Comparison of ENCODE assay signal across 11 mouse cellular contexts in the genomic region with DNA sequence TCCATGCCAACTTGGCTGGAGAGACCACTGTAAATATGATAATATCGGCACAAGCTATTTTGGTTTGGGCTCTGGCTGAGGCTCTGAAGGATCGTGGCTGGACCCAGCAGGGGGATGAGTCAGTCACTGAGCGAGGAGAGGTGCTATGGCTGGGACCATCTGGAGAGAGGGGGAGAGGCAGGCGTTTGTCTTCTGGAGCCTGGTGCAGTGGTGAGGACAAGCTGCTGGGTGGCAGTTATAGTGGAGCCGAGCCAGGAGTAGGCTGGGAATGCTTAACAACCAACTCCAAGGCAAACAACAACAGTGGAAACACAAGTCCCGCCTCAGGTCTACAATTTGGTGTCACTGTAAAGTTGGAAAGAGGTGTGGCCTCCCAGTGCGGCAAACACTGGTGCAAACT. TPM values are rescaled to one million over a fixed set of nuclear protein-coding genes. Genes with fewer than 3 reads are reported as not detected.
DNase-seq lines count a peak whose midpoint lies in the region; ATAC-seq and TF ChIP-seq lines count a peak whose summit lies in the region.
"Had no signal": no experiment of that assay in that cellular context is flagged by ENCODE, and none has a peak within 500 bp of the region (broad histone marks: within the 10 kb centered on the region; RNA-seq: fewer than 3 reads in every experiment).

No protein-coding gene starts in this region.

- TF ChIP-seq CTCF in stomach, postnatal 0 days (IDR thresholded peaks at IDR 0.05; ENCODE audit: low read depth), result no peak

- H3K36me3 ChIP-seq in stomach, postnatal 0 days (ENCODE audit: control insufficient read depth, insufficient read depth, low read length), result no peaks in the 10 kb centered on the region
- H3K36me3 ChIP-seq: stomach, embryonic 15.5 days had no signal

- ATAC-seq in stomach, postnatal 0 days (ENCODE audit: low FRiP score, low TSS enrichment), result 0 out of 2 replicates have a peak, but pooled peaks have one; percentile 23

- H3K4me3 ChIP-seq in stomach, postnatal 0 days (ENCODE audit: low read depth, low read length), result no peak overlapping the region
- H3K4me3 ChIP-seq: stomach, embryonic 15.5 days had no signal

- H3K4me1 ChIP-seq in stomach, postnatal 0 days (replicated peaks; ENCODE audit: control insufficient read depth, insufficient read depth), result no peaks in the 10 kb centered on the region
- H3K4me1 ChIP-seq: stomach, embryonic 15.5 days had no signal

- H3K9ac ChIP-seq in stomach, postnatal 0 days (ENCODE audit: low read length), result no peak overlapping the region
- H3K9ac ChIP-seq: stomach, embryonic 15.5 days had no signal

- no peak overlapping the region for H3K27ac ChIP-seq in stomach, postnatal 0 days (replicated peaks)
- H3K27ac ChIP-seq: stomach, embryonic 15.5 days had no signal

- intact Hi-C loops in left cerebral cortex, postnatal 4 days (cut with DNase I), result no loop called here

- WGBS in stomach, postnatal 0 days, result 68% methylated on average over 7 of the region's 7 CpGs

- no peaks in the 10 kb centered on the region for H3K9me3 ChIP-seq in stomach, postnatal 0 days (ENCODE audit: control insufficient read depth, low read length)
- H3K9me3 ChIP-seq: stomach, embryonic 15.5 days had no signal

- H3K27me3 ChIP-seq in stomach, postnatal 0 days (ENCODE audit: control insufficient read depth, insufficient read depth, low read length), result no peaks in the 10 kb centered on the region
- H3K27me3 ChIP-seq: stomach, embryonic 15.5 days had no signal

- DNase-seq in left cerebral cortex, adult 11 months (ENCODE audit: low spot score), result peak; percentile 57
- no peak for DNase-seq in left cerebral cortex, postnatal 4 days
- DNase-seq in cerebellum, postnatal 25 days, result peak; percentile 49 to 69
- DNase-seq in left cerebral cortex, adult 18-20 months (ENCODE audit: low spot score in 2 of 2), result peak; percentile 75 to 85
- DNase-seq in stomach, postnatal 0 days (ENCODE audit: low spot score), result no peak
- DNase-seq in kidney, adult 9 months, result no peak
- DNase-seq in gastrocnemius, adult 18-20 months (ENCODE audit: low spot score), result no peak
- DNase-seq in ovary, adult 18-20 months (ENCODE audit: low spot score), result no peak
- DNase-seq: adrenal gland, adult 2 months had no signal

- TF ChIP-seq EP300 in stomach, postnatal 0 days (optimal IDR thresholded peaks at IDR 0.05), result no peak

- no peak overlapping the region for H3K4me2 ChIP-seq in stomach, postnatal 0 days (replicated peaks; ENCODE audit: low read depth)
- H3K4me2 ChIP-seq: stomach, embryonic 15.5 days had no signal

RNA-seq across cellular contexts. Expression of gene Slc7a14, which starts 55.8 kb away (rescaled TPM):
- total RNA-seq in left cerebral cortex, postnatal 4 days (2021), result 10 to 100 TPM; 28.4 to 31.5 TPM
- total RNA-seq in left cerebral cortex, adult 18-20 months (2021), result 10 to 100 TPM; 61.0 to 70.3 TPM
- polyA plus RNA-seq in stomach, postnatal 0 days (2015; fragmentation: Nextera tagmentation; extraction: Ambion mirVana), result 0.42 and 0.55 TPM in 2 replicates
- under 1 TPM in 1 of 2 experiments, not detected in 1; 0.02 TPM for total RNA-seq in gastrocnemius, adult 18-20 months (2021)
- total RNA-seq: neutrophil, adult 5-6 weeks had no signal

Comparison
In these comparisons a context has a peak if more than half of its experiments do, and no peak if none do; other contexts are left out.
1. DNase-seq: peak in left cerebral cortex, adult 11 months (single experiment), cerebellum, postnatal 25 days (2 of 2) and left cerebral cortex, adult 18-20 months (2 of 2); none in left cerebral cortex, postnatal 4 days (single experiment), stomach, postnatal 0 days (single experiment), kidney, adult 9 months (single experiment), gastrocnemius, adult 18-20 months (single experiment) and ovary, adult 18-20 months (single experiment).
2. RNA of gene Slc7a14, which starts 55.8 kb away (total RNA-seq): 61.0 to 70.3 TPM in left cerebral cortex, adult 18-20 months and 28.4 to 31.5 TPM in left cerebral cortex, postnatal 4 days; 0.02 TPM in gastrocnemius, adult 18-20 months; every median in the first group is over 10 times any median in the second.